Mouse (Mus musculus) stomach, postnatal 0 days (tissue): ENCODE results near the gene Gpr18. TPM values are rescaled to one million over a fixed set of nuclear protein-coding genes. Genes with fewer than 3 reads are reported as not detected.
"Not testable (repeated sequence)": the region's sequence is repeated elsewhere in the genome, so short reads cannot be mapped to it uniquely, and the experiment has no call there.

Source experiments
- ATAC-seq: fragments of 200-750 bp; cut with Nextera tagmentation; 2 replicates; pipeline ENCODE4 v1.8.0; 2017; ENCODE audit not compliant: low FRiP score, low TSS enrichment
- DNase-seq: peaks from one replicate; pipeline ENCODE4 v3.0.0-alpha.2; 2016; ENCODE audit warnings: low spot score
- H3K27ac ChIP-seq: fragments of 300-500 bp; sonication (generic); replicated peaks from 2 replicates; pipeline ENCODE4 v1.5.1; 2014; ENCODE audit warnings: mild to moderate bottlenecking, control low read depth
- H3K27me3 ChIP-seq: fragments of 300-500 bp; sonication (generic); 2 replicates; pipeline ENCODE4 v1.6.1; 2014; ENCODE audit warnings: low read length; ENCODE audit not compliant: control insufficient read depth, insufficient read depth
- H3K36me3 ChIP-seq: fragments of 300-500 bp; sonication (generic); 2 replicates; pipeline ENCODE4 v1.6.1; 2014; ENCODE audit warnings: low read length, mixed read lengths; ENCODE audit not compliant: control insufficient read depth, insufficient read depth
- H3K4me1 ChIP-seq: fragments of 300-500 bp; sonication (generic); replicated peaks from 2 replicates; pipeline ENCODE4 v1.6.1; 2014; ENCODE audit warnings: antibody characterized with exemption; ENCODE audit not compliant: control insufficient read depth, insufficient read depth
- H3K4me2 ChIP-seq: fragments of 300-500 bp; sonication (generic); replicated peaks from 2 replicates; pipeline ENCODE4 v1.6.1; 2014; ENCODE audit warnings: low read depth, mild to moderate bottlenecking, control low read depth, moderate library complexity
- H3K4me3 ChIP-seq: fragments of 300-500 bp; sonication (generic); 2 replicates; pipeline ENCODE4 v1.5.1; 2014; ENCODE audit warnings: low read depth, low read length, control low read depth
- H3K9ac ChIP-seq: fragments of 300-500 bp; sonication (generic); 2 replicates; pipeline ENCODE4 v1.6.1; 2014; ENCODE audit warnings: mild to moderate bottlenecking, low read length, control low read depth, mixed read lengths
- H3K9me3 ChIP-seq: fragments of 300-500 bp; sonication (generic); 2 replicates; pipeline ENCODE4 v1.6.1; 2016; ENCODE audit warnings: low read length; ENCODE audit not compliant: control insufficient read depth
- CTCF ChIP-seq: IDR thresholded peaks from 2 replicates; pipeline ENCODE4 v1.5.1; 2016; ENCODE audit warnings: antibody characterized with exemption, low read depth, mild to moderate bottlenecking, moderate library complexity
- EP300 ChIP-seq: optimal IDR thresholded peaks from 2 replicates; pipeline ENCODE3; 2016; ENCODE audit warnings: antibody characterized with exemption
- WGBS: fragments of 180-500 bp; shearing (Covaris S2); extraction: QIAGEN DNeasy Blood & Tissue Kit; methylation state at CpG from one replicate; pipeline ENCODE4 v1.1.7; 2014; 5-methylcytosine and 5-hydroxymethylcytosine counted together
- polyA plus RNA-seq: library from polyadenylated mRNA; unstranded; fragments of >200 nt; fragmentation: Nextera tagmentation; extraction: Ambion mirVana; gene quantifications from 2 replicates; pipeline ENCODE4 v1.2.1, GENCODE M21; 2015

The Gpr18 gene
- polyA plus RNA-seq, 1 experiment from 2014 or later, result 0.06 TPM

DNA sequence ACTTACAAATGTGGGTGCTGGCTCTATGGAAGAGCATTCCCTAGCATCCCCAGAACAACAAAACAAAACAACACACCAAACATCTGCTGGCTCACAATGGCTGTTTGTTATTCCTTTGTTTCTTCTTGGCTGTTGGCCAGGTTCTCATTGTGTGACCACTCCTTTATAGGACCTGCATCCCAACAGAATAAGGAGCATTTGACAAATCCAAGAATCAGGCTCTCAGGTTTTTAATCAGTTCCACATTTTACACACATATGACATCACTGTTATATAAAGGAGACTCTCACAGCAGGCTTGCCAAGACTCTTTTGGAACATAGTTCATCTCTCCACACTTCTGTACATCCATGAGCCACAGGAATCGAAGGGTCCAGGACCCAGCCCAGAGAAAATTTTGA is 46.5 kb downstream of the Gpr18 start:
- 45% methylated on average over 1 of the region's 1 CpGs for WGBS
- Histone ChIP-seq H3K4me2 (no peak overlapping the region), H3K9ac (no peak overlapping the region), H3K4me1 (no peaks in the 10 kb centered on the region), H3K9me3 (no peaks in the 10 kb centered on the region), H3K27me3 (no peaks in the 10 kb centered on the region), H3K4me3 (no peak overlapping the region), H3K36me3 (no peaks in the 10 kb centered on the region), H3K27ac (no peak overlapping the region)
- ATAC-seq (no peak), DNase-seq (no peak)
- no peak for TF ChIP-seq CTCF
- TF ChIP-seq EP300, result no peak

- Histone ChIP-seq H3K36me3 (no peaks in the 10 kb centered on the region), H3K27ac (no peak overlapping the region), H3K4me1 (no peaks in the 10 kb centered on the region), H3K4me3 (no peak overlapping the region), H3K9me3 (no peaks in the 10 kb centered on the region), H3K27me3 (no peaks in the 10 kb centered on the region), H3K4me2 (no peak overlapping the region), H3K9ac (no peak overlapping the region)
- no peak for TF ChIP-seq EP300
- no peak for TF ChIP-seq CTCF
- no peak for ATAC-seq
- DNase-seq, result no peak
- WGBS, result 65% methylated on average over 3 of the region's 3 CpGs
Observed at GRCm38 (mm10) chr14:121866574-121866973, 49.0 kb downstream of the Gpr18 start.

GRCm38 (mm10) chr14:121865162-121865561 is 50.4 kb downstream of the Gpr18 start:
- peak; percentile 85 for TF ChIP-seq CTCF
- H3K27ac ChIP-seq, H3K27me3 ChIP-seq, H3K9ac ChIP-seq, H3K4me2 ChIP-seq, H3K4me1 ChIP-seq, H3K4me3 ChIP-seq, H3K9me3 ChIP-seq, H3K36me3 ChIP-seq: not testable (repeated sequence)
- ATAC-seq (peak; percentile 73; the same call in 1 of the 2 replicates), DNase-seq (peak; percentile 75)
- WGBS, result 10% methylated on average over 2 of the region's 2 CpGs

Other genes starting within 250 kb of the Gpr18 start
- 6.4 and 7.3 TPM in 2 replicates for gene Dock9, start 117.9 kb downstream of the Gpr18 start, polyA plus RNA-seq
- 38.5 and 38.6 TPM in 2 replicates for gene Ubac2, start 37.2 kb downstream of the Gpr18 start, polyA plus RNA-seq
- gene Gpr183, start 49.4 kb upstream of the Gpr18 start, polyA plus RNA-seq, result 1.8 and 2.0 TPM in 2 replicates
- not detected in 2 replicates for gene Timm8a2, start 118.9 kb upstream of the Gpr18 start, polyA plus RNA-seq
- 145 and 151 TPM in 2 replicates for gene Tm9sf2, start 191.3 kb upstream of the Gpr18 start, polyA plus RNA-seq